Mouse (Mus musculus): ENCODE measurements around the gene Iscu. TPM values are rescaled to one million over a fixed set of nuclear protein-coding genes. Genes with fewer than 3 reads are reported as not detected.

Iscu gene
- polyA plus RNA-seq, 1 experiment from 2014 or later: 111 TPM

Other genes starting within 250 kb of the Iscu start
- 4.4 and 5.1 TPM in 2 replicates for gene Cmklr1, start 122.3 kb upstream of the Iscu start, polyA plus RNA-seq (2015; fragmentation: Nextera tagmentation; extraction: Ambion mirVana)
- not detected in 2 replicates for gene 1700069L16Rik, start 48.0 kb upstream of the Iscu start, polyA plus RNA-seq (2015; fragmentation: Nextera tagmentation; extraction: Ambion mirVana)
- gene Ficd, start 36.9 kb upstream of the Iscu start, polyA plus RNA-seq (2015; fragmentation: Nextera tagmentation; extraction: Ambion mirVana): 7.1 and 7.6 TPM in 2 replicates
- 43.5 and 45.8 TPM in 2 replicates for gene Sart3, start 238 bp upstream of the Iscu start, polyA plus RNA-seq (2015; fragmentation: Nextera tagmentation; extraction: Ambion mirVana)
- 60.6 and 64.4 TPM in 2 replicates for gene Tmem119, start 27.8 kb downstream of the Iscu start, polyA plus RNA-seq (2015; fragmentation: Nextera tagmentation; extraction: Ambion mirVana)
- 5.8 and 7.5 TPM in 2 replicates for gene Selplg, start 59.9 kb downstream of the Iscu start, polyA plus RNA-seq (2015; fragmentation: Nextera tagmentation; extraction: Ambion mirVana)
- gene Coro1c, start 136.0 kb downstream of the Iscu start, polyA plus RNA-seq (2015; fragmentation: Nextera tagmentation; extraction: Ambion mirVana): 129 and 144 TPM in 2 replicates
- gene Ssh1, start 221.1 kb downstream of the Iscu start, polyA plus RNA-seq (2015; fragmentation: Nextera tagmentation; extraction: Ambion mirVana): 13.3 and 13.7 TPM in 2 replicates
- 3.4 and 5.0 TPM in 2 replicates for gene Dao, start 231.0 kb downstream of the Iscu start, polyA plus RNA-seq (2015; fragmentation: Nextera tagmentation; extraction: Ambion mirVana)

Measured in stomach, embryonic 15.5 days (tissue).